Mouse (Mus musculus) neural tube, embryonic 15.5 days (tissue): ENCODE results near the gene Gm20388. TPM values are rescaled to one million over a fixed set of nuclear protein-coding genes. Genes with fewer than 3 reads are reported as not detected.

Experiments used
- ATAC-seq: fragments of 200-750 bp; cut with Nextera tagmentation; 2 replicates; pipeline ENCODE4 v1.8.0; 2017; ENCODE audit warnings: mild to moderate bottlenecking, moderate TSS enrichment, moderate library complexity; ENCODE audit not compliant: low FRiP score
- H3K27ac ChIP-seq: fragments of 300-500 bp; sonication (generic); replicated peaks from 2 replicates; pipeline ENCODE4 v1.5.1; 2015; ENCODE audit warnings: mild to moderate bottlenecking, inconsistent platforms
- H3K27me3 ChIP-seq: fragments of 300-500 bp; sonication (generic); replicated peaks from 2 replicates; pipeline ENCODE4 v1.6.1; 2015; ENCODE audit warnings: inconsistent platforms
- H3K36me3 ChIP-seq: fragments of 300-500 bp; sonication (generic); 2 replicates; pipeline ENCODE4 v1.6.1; 2015; ENCODE audit warnings: inconsistent platforms
- H3K4me1 ChIP-seq: fragments of 300-500 bp; sonication (generic); 2 replicates; pipeline ENCODE4 v1.6.1; 2015; ENCODE audit warnings: inconsistent platforms
- H3K4me2 ChIP-seq: fragments of 300-500 bp; sonication (generic); 2 replicates; pipeline ENCODE4 v1.6.1; 2015; ENCODE audit warnings: inconsistent platforms, mild to moderate bottlenecking, moderate library complexity
- H3K4me3 ChIP-seq: fragments of 300-500 bp; sonication (generic); replicated peaks from 2 replicates; pipeline ENCODE4 v1.5.1; 2015; ENCODE audit warnings: mild to moderate bottlenecking, inconsistent platforms
- H3K9ac ChIP-seq: fragments of 300-500 bp; sonication (generic); replicated peaks from 2 replicates; pipeline ENCODE4 v1.6.1; 2015; ENCODE audit warnings: mild to moderate bottlenecking, inconsistent platforms
- H3K9me3 ChIP-seq: fragments of 300-500 bp; sonication (generic); replicated peaks from 2 replicates; pipeline ENCODE4 v1.6.1; 2016; ENCODE audit warnings: inconsistent platforms
- WGBS: fragments of 180-500 bp; shearing (Covaris S2); methylation state at CpG from one replicate; pipeline ENCODE4 v1.1.7; 2015; ENCODE audit warnings: mixed read lengths; 5-methylcytosine and 5-hydroxymethylcytosine counted together
- polyA plus RNA-seq: library from polyadenylated mRNA; unstranded; fragments of >200 nt; fragmentation: Nextera tagmentation; extraction: Ambion mirVana; gene quantifications from 2 replicates; pipeline ENCODE4 v1.2.1, GENCODE M21; 2015

The Gm20388 gene
- polyA plus RNA-seq, 1 experiment from 2014 or later, result not detected

- 15% methylated on average over 15 of the region's 15 CpGs for WGBS
- no peak for ATAC-seq
Observed at GRCm38 (mm10) chr8:120494903-120495302, 584.3 kb downstream of the Gm20388 start.

GRCm38 (mm10) chr8:120495461-120495860 is 584.8 kb downstream of the Gm20388 start:
- WGBS, result 51% methylated on average over 5 of the region's 5 CpGs
- no peak overlapping the region for H3K4me3 ChIP-seq
- H3K4me1 ChIP-seq, result peaks cover 94% of the 10 kb centered on the region
- no peaks in the 10 kb centered on the region for H3K36me3 ChIP-seq
- no peaks in the 10 kb centered on the region for H3K27me3 ChIP-seq
- H3K27ac ChIP-seq, result no peak overlapping the region
- H3K4me2 ChIP-seq, result peak overlapping the region; percentile 93
- no peak for ATAC-seq
- no peaks in the 10 kb centered on the region for H3K9me3 ChIP-seq
- no peak overlapping the region for H3K9ac ChIP-seq

More at GRCm38 (mm10) chr8:120494903-120495302, 584.3 kb downstream of the Gm20388 start:
- peak overlapping the region; percentile 10 for H3K4me3 ChIP-seq
- H3K4me2 ChIP-seq, result peak overlapping the region; percentile 93
- H3K9me3 ChIP-seq, result no peaks in the 10 kb centered on the region
- no peaks in the 10 kb centered on the region for H3K36me3 ChIP-seq
- H3K27me3 ChIP-seq, result no peaks in the 10 kb centered on the region
- peak overlapping the region; percentile 4; the same call in 1 of the 2 replicates for H3K9ac ChIP-seq
- peaks cover 94% of the 10 kb centered on the region for H3K4me1 ChIP-seq
- peak overlapping the region; percentile 71 for H3K27ac ChIP-seq

- ATAC-seq, result no peak
- Histone ChIP-seq H3K4me2 (no peak overlapping the region), H3K9ac (no peak overlapping the region), H3K36me3 (no peaks in the 10 kb centered on the region), H3K27me3 (no peaks in the 10 kb centered on the region), H3K27ac (no peak overlapping the region), H3K4me1 (peaks cover 94% of the 10 kb centered on the region), H3K9me3 (no peaks in the 10 kb centered on the region), H3K4me3 (no peak overlapping the region)
- 96% methylated on average over 15 of the region's 15 CpGs for WGBS
Observed at GRCm38 (mm10) chr8:120496478-120496877, 585.8 kb downstream of the Gm20388 start.

GRCm38 (mm10) chr8:120497503-120497946 is 586.9 kb downstream of the Gm20388 start:
- ATAC-seq, result no peak
- no peaks in the 10 kb centered on the region for H3K9me3 ChIP-seq
- H3K27me3 ChIP-seq, result no peaks in the 10 kb centered on the region
- WGBS, result 23% methylated on average over 11 of the region's 11 CpGs
- no peaks in the 10 kb centered on the region for H3K36me3 ChIP-seq
- no peak overlapping the region for H3K4me3 ChIP-seq
- peaks cover 91% of the 10 kb centered on the region for H3K4me1 ChIP-seq
- H3K27ac ChIP-seq, result 0 out of 2 replicates have a peak overlapping the region, but pooled peaks have one; percentile 60
- H3K9ac ChIP-seq, result peak overlapping the region; percentile 31; the same call in 1 of the 2 replicates
- peak overlapping the region; percentile 22 for H3K4me2 ChIP-seq

GRCm38 (mm10) chr8:120498349-120498831 is 587.7 kb downstream of the Gm20388 start:
- Histone ChIP-seq H3K27me3 (no peaks in the 10 kb centered on the region), H3K9me3 (no peaks in the 10 kb centered on the region), H3K4me2 (peak overlapping the region; percentile 22), H3K4me3 (no peak overlapping the region), H3K4me1 (peaks cover 90% of the 10 kb centered on the region), H3K36me3 (no peaks in the 10 kb centered on the region), H3K9ac (no peak overlapping the region), H3K27ac (peak overlapping the region; percentile 60)
- no peak for ATAC-seq
- WGBS, result 14% methylated on average over 4 of the region's 4 CpGs

- H3K4me1 ChIP-seq, result peaks cover 90% of the 10 kb centered on the region
Observed at GRCm38 (mm10) chr8:120498926-120499605, 588.4 kb downstream of the Gm20388 start.

GRCm38 (mm10) chr8:120500701-120501261 is 590.1 kb downstream of the Gm20388 start:
- Histone ChIP-seq H3K4me2 (no peak overlapping the region), H3K9me3 (no peaks in the 10 kb centered on the region), H3K27me3 (no peaks in the 10 kb centered on the region), H3K27ac (no peak overlapping the region), H3K4me1 (peaks cover 90% of the 10 kb centered on the region), H3K9ac (no peak overlapping the region), H3K4me3 (no peak overlapping the region), H3K36me3 (no peaks in the 10 kb centered on the region)
- no peak for ATAC-seq
- 69% methylated on average over 8 of the region's 8 CpGs for WGBS

More at GRCm38 (mm10) chr8:120498926-120499605, 588.4 kb downstream of the Gm20388 start:
- no peak for ATAC-seq
- H3K27me3 ChIP-seq, result no peaks in the 10 kb centered on the region
- H3K36me3 ChIP-seq, result no peaks in the 10 kb centered on the region
- H3K9ac ChIP-seq, result no peak overlapping the region
- no peak overlapping the region for H3K4me3 ChIP-seq
- H3K4me2 ChIP-seq, result peak overlapping the region; percentile 22
- no peaks in the 10 kb centered on the region for H3K9me3 ChIP-seq
- H3K27ac ChIP-seq, result peak overlapping the region; percentile 60
- 22% methylated on average over 9 of the region's 9 CpGs for WGBS

- Histone ChIP-seq H3K27me3 (no peaks in the 10 kb centered on the region), H3K9me3 (no peaks in the 10 kb centered on the region), H3K27ac (no peak overlapping the region), H3K4me1 (peaks cover 91% of the 10 kb centered on the region), H3K4me3 (no peak overlapping the region), H3K4me2 (no peak overlapping the region), H3K36me3 (no peaks in the 10 kb centered on the region), H3K9ac (no peak overlapping the region)
- no peak for ATAC-seq
- 91% methylated on average over 5 of the region's 5 CpGs for WGBS
Observed at GRCm38 (mm10) chr8:120501426-120501825, 590.8 kb downstream of the Gm20388 start.

- Histone ChIP-seq H3K4me3 (no peak overlapping the region), H3K27ac (no peak overlapping the region), H3K9ac (no peak overlapping the region), H3K27me3 (no peaks in the 10 kb centered on the region), H3K4me1 (peaks cover 88% of the 10 kb centered on the region), H3K4me2 (no peak overlapping the region), H3K36me3 (no peaks in the 10 kb centered on the region), H3K9me3 (no peaks in the 10 kb centered on the region)
- ATAC-seq, result no peak
- WGBS, result 58% methylated on average over 5 of the region's 5 CpGs
Observed at GRCm38 (mm10) chr8:120502428-120502827, 591.8 kb downstream of the Gm20388 start.

- Histone ChIP-seq H3K27ac (peak overlapping the region; percentile 85), H3K9me3 (no peaks in the 10 kb centered on the region), H3K9ac (peak overlapping the region; percentile 47), H3K27me3 (no peaks in the 10 kb centered on the region), H3K4me3 (peak overlapping the region; percentile 19), H3K36me3 (no peaks in the 10 kb centered on the region), H3K4me1 (peaks cover 88% of the 10 kb centered on the region), H3K4me2 (peak overlapping the region; percentile 57)
- 4% methylated on average over 20 of the region's 20 CpGs for WGBS
- ATAC-seq, result peak; percentile 22; the same call in 1 of the 2 replicates
Observed at GRCm38 (mm10) chr8:120504251-120505081, 593.8 kb downstream of the Gm20388 start.

- under 1% methylated on average over 19 of the region's 19 CpGs for WGBS
- H3K27me3 ChIP-seq, result no peaks in the 10 kb centered on the region
- no peaks in the 10 kb centered on the region for H3K9me3 ChIP-seq
- peak overlapping the region; percentile 19 for H3K4me3 ChIP-seq
- H3K36me3 ChIP-seq, result no peaks in the 10 kb centered on the region
- peak overlapping the region; percentile 47 for H3K9ac ChIP-seq
- H3K27ac ChIP-seq, result peak overlapping the region; percentile 85
- ATAC-seq, result no peak
- peak overlapping the region; percentile 57 for H3K4me2 ChIP-seq
- H3K4me1 ChIP-seq, result peaks cover 92% of the 10 kb centered on the region
Observed at GRCm38 (mm10) chr8:120505082-120505511, 594.5 kb downstream of the Gm20388 start.
